Mouse (Mus musculus): ENCODE data around the gene Trak1.
A peak's percentile ranks its signal among the peaks of the same experiment; 100 is the strongest.

GRCm38 (mm10) chr9:121354792-121355390 lies 57.6 kb downstream of the Trak1 start:
- TF ChIP-seq CTCF (IDR thresholded peaks at IDR 0.05; ENCODE audit: borderline replicate concordance, insufficient read depth, low read depth, low read length) (peak; percentile 60), POLR2A (IDR thresholded peaks at IDR 0.05; ENCODE audit: borderline replicate concordance, insufficient read depth, low read length) (no peak)

Data from cerebellum, adult 2 months (tissue).